Mouse (Mus musculus) lung, embryonic 14.5 days (tissue): Measurements from ENCODE around the gene Lgals1. TPM values are rescaled to one million over a fixed set of nuclear protein-coding genes. Genes with fewer than 3 reads are reported as not detected.

Experiments used
- ATAC-seq: fragments of 200-750 bp; cut with Nextera tagmentation; 2 replicates; pipeline ENCODE4 v1.8.0; 2017; ENCODE audit warnings: mild to moderate bottlenecking, moderate TSS enrichment, moderate library complexity; ENCODE audit not compliant: insufficient read depth
- DNase-seq: peaks from one replicate; pipeline ENCODE4 v3.0.0-alpha.2; 2015
- H3K27ac ChIP-seq: fragments of 300-500 bp; sonication (generic); 2 replicates; pipeline ENCODE4 v1.5.1; 2014; ENCODE audit warnings: low read depth, mild to moderate bottlenecking, moderate library complexity
- H3K27me3 ChIP-seq: fragments of 300-500 bp; sonication (generic); 2 replicates; pipeline ENCODE4 v1.6.1; 2014; ENCODE audit warnings: low read length, control low read depth; ENCODE audit not compliant: insufficient read depth
- H3K36me3 ChIP-seq: fragments of 300-500 bp; sonication (generic); 2 replicates; pipeline ENCODE4 v1.6.1; 2014; ENCODE audit warnings: control low read depth; ENCODE audit not compliant: insufficient read depth
- H3K4me1 ChIP-seq: fragments of 300-500 bp; sonication (generic); 2 replicates; pipeline ENCODE4 v1.6.1; 2014; ENCODE audit warnings: antibody characterized with exemption, control low read depth; ENCODE audit not compliant: insufficient read depth
- H3K4me2 ChIP-seq: fragments of 300-500 bp; sonication (generic); 2 replicates; pipeline ENCODE4 v1.6.1; 2014; ENCODE audit warnings: mild to moderate bottlenecking
- H3K4me3 ChIP-seq: fragments of 300-500 bp; sonication (generic); 2 replicates; pipeline ENCODE4 v1.5.1; 2014; ENCODE audit warnings: low read depth, low read length
- H3K9ac ChIP-seq: fragments of 300-500 bp; sonication (generic); 2 replicates; pipeline ENCODE4 v1.6.1; 2014
- H3K9me3 ChIP-seq: fragments of 300-500 bp; sonication (generic); 2 replicates; pipeline ENCODE4 v1.6.1; 2016; ENCODE audit warnings: low read depth, low read length, control low read depth
- CTCF ChIP-seq: IDR thresholded peaks from 2 replicates; pipeline ENCODE4 v1.5.1; 2016; ENCODE audit warnings: antibody characterized with exemption, low read depth
- WGBS: fragments of 180-500 bp; shearing (Covaris S2); extraction: QIAGEN DNeasy Blood & Tissue Kit; methylation state at CpG from one replicate; pipeline ENCODE4 v1.1.7; 2014; 5-methylcytosine and 5-hydroxymethylcytosine counted together
- polyA plus RNA-seq: library from polyadenylated mRNA; unstranded; fragments of >200 nt; fragmentation: Nextera tagmentation; extraction: Ambion mirVana; gene quantifications from 2 replicates; pipeline ENCODE4 v1.2.1, GENCODE M21; 2014

Lgals1 gene
- polyA plus RNA-seq, 1 experiment from 2014 or later, result 799 TPM

DNA sequence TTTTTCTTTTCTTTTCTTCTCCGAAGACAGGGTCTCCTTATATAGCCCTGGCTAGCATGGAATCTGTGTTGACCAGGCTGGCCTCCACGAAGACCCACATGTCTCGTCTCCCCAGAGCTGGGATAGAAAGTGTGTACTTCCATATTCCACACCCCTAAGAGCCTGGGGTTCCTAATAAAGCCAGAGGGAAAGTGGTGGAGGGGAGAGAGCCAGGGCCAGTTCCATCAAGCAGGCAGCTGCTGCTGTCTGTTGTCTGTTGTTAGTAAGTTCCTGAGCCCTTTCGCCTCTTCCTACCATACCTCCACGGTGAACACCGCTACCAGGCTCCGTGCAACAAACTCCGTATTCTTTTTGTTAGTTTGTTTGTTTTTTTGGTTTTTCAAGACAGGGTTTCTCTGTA lies 2.0 kb downstream of the Lgals1 start:
- H3K27ac ChIP-seq, result peak overlapping the region; percentile 65
- peak overlapping the region; percentile 47 for H3K4me3 ChIP-seq
- H3K9ac ChIP-seq, result peak overlapping the region; percentile 50
- H3K4me1 ChIP-seq, result peaks cover 18% of the 10 kb centered on the region
- DNase-seq (no peak), ATAC-seq (peak; percentile 0; the same call in 1 of the 2 replicates)
- peak overlapping the region; percentile 70 for H3K4me2 ChIP-seq
- WGBS, result 45% methylated on average over 8 of the region's 8 CpGs
- H3K36me3 ChIP-seq, result peaks cover 15% of the 10 kb centered on the region
- no peak for TF ChIP-seq CTCF
- H3K9me3 ChIP-seq, result no peaks in the 10 kb centered on the region
- H3K27me3 ChIP-seq, result no peaks in the 10 kb centered on the region

GRCm38 (mm10) chr15:78930192-78930706 lies 3.7 kb downstream of the Lgals1 start:
- DNase-seq, result no peak
- H3K27ac ChIP-seq, result no peak overlapping the region
- H3K9ac ChIP-seq, result no peak overlapping the region
- 88% methylated on average over 6 of the region's 6 CpGs for WGBS
- no peak overlapping the region for H3K4me3 ChIP-seq
- ATAC-seq, result no peak
- H3K27me3 ChIP-seq, result no peaks in the 10 kb centered on the region
- no peak overlapping the region for H3K4me2 ChIP-seq
- H3K9me3 ChIP-seq, result no peaks in the 10 kb centered on the region
- peaks cover 14% of the 10 kb centered on the region for H3K4me1 ChIP-seq
- TF ChIP-seq CTCF, result no peak
- H3K36me3 ChIP-seq, result peaks cover 15% of the 10 kb centered on the region

DNA sequence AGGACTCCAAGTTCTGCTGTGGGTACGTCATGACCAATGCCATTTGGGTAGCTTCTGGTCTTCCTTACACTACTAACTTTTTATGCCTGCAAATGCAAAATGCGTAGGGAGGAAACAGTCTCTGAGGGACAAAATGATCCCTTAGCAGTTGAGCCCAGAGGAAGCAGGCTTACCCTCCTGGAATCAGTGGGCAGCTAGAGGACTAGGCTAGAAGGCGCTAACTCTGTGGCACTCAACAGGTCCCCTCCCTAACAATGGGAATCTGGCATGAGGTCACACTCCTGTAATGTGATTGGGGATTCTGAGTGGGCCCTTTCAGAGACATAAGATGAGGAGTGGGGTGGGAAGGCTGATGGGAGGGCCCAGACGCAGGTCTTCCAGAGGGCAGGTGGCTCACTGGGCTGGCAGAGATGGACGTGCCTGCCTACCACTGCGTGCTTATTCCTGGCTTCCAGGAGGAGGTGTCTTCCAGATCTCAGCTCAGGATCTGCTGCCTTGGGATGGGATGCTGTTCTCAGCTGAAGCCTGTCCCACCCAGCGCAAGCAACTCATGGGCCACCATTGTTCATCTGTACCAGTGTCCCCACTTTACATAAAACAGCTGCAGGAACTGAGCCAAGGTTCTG lies 4.4 kb downstream of the Lgals1 start:
- Histone ChIP-seq H3K27ac (no peak overlapping the region), H3K9ac (no peak overlapping the region)

DNA sequence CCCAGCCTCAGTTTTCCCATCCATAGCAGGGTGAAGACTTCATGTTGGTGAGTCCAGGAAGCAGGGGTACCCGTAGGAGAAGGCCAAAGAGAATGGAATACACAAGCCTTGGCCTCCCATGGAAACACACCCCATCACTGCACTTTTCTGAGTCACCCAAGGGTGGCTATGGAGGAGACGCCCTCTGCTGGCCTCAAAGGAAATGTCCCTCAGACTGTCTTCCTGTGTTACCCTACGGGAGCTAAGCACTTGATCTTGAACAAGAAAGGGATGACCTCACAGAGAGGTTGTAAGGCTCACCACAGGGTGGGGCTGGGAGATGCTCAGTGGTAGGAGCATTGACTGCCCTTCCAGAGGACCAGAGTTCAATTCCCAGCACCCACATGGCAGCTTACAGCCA lies 5.1 kb downstream of the Lgals1 start:
- Histone ChIP-seq H3K9me3 (no peaks in the 10 kb centered on the region), H3K27ac (no peak overlapping the region), H3K36me3 (peaks cover 17% of the 10 kb centered on the region), H3K27me3 (no peaks in the 10 kb centered on the region), H3K4me3 (no peak overlapping the region), H3K4me2 (no peak overlapping the region), H3K4me1 (peaks cover 9% of the 10 kb centered on the region; the same call in 1 of the 2 replicates), H3K9ac (no peak overlapping the region)
- peak; percentile 71 for TF ChIP-seq CTCF
- ATAC-seq (no peak), DNase-seq (peak; percentile 60)
- 22% methylated on average over 3 of the region's 3 CpGs for WGBS

More for the DNA sequence above, 4.4 kb downstream of the Lgals1 start:
- peaks cover 10% of the 10 kb centered on the region for H3K4me1 ChIP-seq
- H3K4me3 ChIP-seq, result no peak overlapping the region
- no peaks in the 10 kb centered on the region for H3K9me3 ChIP-seq
- no peaks in the 10 kb centered on the region for H3K27me3 ChIP-seq
- 76% methylated on average over 7 of the region's 7 CpGs for WGBS
- peaks cover 15% of the 10 kb centered on the region for H3K36me3 ChIP-seq
- H3K4me2 ChIP-seq, result no peak overlapping the region
- DNase-seq (no peak), ATAC-seq (no peak)
- TF ChIP-seq CTCF, result no peak

DNA sequence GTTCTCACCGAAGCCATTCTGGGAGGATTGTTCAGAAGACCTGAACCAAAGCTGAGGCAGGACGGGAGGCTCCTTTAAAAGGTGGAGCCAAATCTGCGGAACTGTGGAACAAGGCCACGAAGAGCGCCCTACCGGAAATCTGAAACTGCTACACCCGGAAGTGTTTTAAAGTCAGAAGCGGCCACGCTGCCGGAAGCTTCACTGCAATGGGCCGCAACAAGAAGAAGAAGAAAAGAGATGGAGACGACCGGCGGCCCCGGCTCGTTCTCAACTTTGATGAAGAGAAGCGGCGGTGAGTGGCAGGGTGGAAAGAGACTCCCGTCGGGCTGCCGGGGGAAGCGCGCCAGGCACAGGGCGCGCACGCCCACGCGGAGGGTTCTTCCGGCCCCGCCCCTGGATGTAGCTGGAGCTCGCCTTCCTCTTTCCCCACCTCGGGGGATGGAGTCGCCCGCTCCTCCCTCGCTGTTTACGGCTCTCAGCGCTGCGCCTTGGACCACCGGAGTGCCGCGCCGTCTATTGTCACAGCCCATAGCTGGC lies 8.3 kb downstream of the Lgals1 start, which contains the start of gene Nol12:
Nol12 (plus strand) TSS at position 150 of the 537 bp plus-strand sequence.
- peak within 1 kb of the TSS; percentile 70 for H3K4me3 ChIP-seq
- TF ChIP-seq CTCF, result peak; percentile 27
- H3K4me1 ChIP-seq, result peaks cover 5% of the 10 kb centered on the region; the same call in 1 of the 2 replicates
- peak within 1 kb of the TSS; percentile 70 for H3K9ac ChIP-seq
- no peaks in the 10 kb centered on the region for H3K9me3 ChIP-seq
- under 1% methylated on average over 42 of the region's 42 CpGs for WGBS
- peaks cover 40% of the 10 kb centered on the region for H3K36me3 ChIP-seq
- DNase-seq, result peak; percentile 96
- H3K27me3 ChIP-seq, result no peaks in the 10 kb centered on the region
- H3K27ac ChIP-seq, result peak within 1 kb of the TSS; percentile 74
- ATAC-seq, result peak; percentile 85
- H3K4me2 ChIP-seq, result peak within 1 kb of the TSS; percentile 62

GRCm38 (mm10) chr15:78936403-78936802 lies 9.9 kb downstream of the Lgals1 start:
- H3K9me3 ChIP-seq, result no peaks in the 10 kb centered on the region
- DNase-seq (no peak), ATAC-seq (no peak)
- H3K4me1 ChIP-seq, result peaks cover 5% of the 10 kb centered on the region; the same call in 1 of the 2 replicates
- H3K27me3 ChIP-seq, result no peaks in the 10 kb centered on the region
- peaks cover 49% of the 10 kb centered on the region for H3K36me3 ChIP-seq
- peak overlapping the region; percentile 62 for H3K4me2 ChIP-seq
- H3K4me3 ChIP-seq, result no peak overlapping the region
- H3K27ac ChIP-seq, result no peak overlapping the region
- TF ChIP-seq CTCF, result no peak
- no peak overlapping the region for H3K9ac ChIP-seq
- 91% methylated on average over 12 of the region's 12 CpGs for whole genome bisulfite sequencing

- H3K36me3 ChIP-seq, result peaks cover 55% of the 10 kb centered on the region
- H3K27ac ChIP-seq, result no peak overlapping the region
- ATAC-seq (no peak), DNase-seq (no peak)
- no peak for TF ChIP-seq CTCF
- H3K4me2 ChIP-seq, result no peak overlapping the region
- whole genome bisulfite sequencing, result 92% methylated on average over 10 of the region's 10 CpGs
- no peaks in the 10 kb centered on the region for H3K9me3 ChIP-seq
- no peak overlapping the region for H3K4me3 ChIP-seq
- peaks cover 5% of the 10 kb centered on the region; the same call in 1 of the 2 replicates for H3K4me1 ChIP-seq
- H3K9ac ChIP-seq, result no peak overlapping the region; the same call in 1 of the 2 replicates
- H3K27me3 ChIP-seq, result no peaks in the 10 kb centered on the region
Measured at GRCm38 (mm10) chr15:78937311-78937710, 10.8 kb downstream of the Lgals1 start.
